Mouse (Mus musculus) stomach, postnatal 0 days (tissue): Measurements from ENCODE around the gene Hexim1.

Experiments used
- CTCF ChIP-seq: IDR thresholded peaks from 2 replicates; pipeline ENCODE4 v1.5.1; 2016; ENCODE audit warnings: antibody characterized with exemption, low read depth, mild to moderate bottlenecking, moderate library complexity
- EP300 ChIP-seq: optimal IDR thresholded peaks from 2 replicates; pipeline ENCODE3; 2016; ENCODE audit warnings: antibody characterized with exemption

DNA sequence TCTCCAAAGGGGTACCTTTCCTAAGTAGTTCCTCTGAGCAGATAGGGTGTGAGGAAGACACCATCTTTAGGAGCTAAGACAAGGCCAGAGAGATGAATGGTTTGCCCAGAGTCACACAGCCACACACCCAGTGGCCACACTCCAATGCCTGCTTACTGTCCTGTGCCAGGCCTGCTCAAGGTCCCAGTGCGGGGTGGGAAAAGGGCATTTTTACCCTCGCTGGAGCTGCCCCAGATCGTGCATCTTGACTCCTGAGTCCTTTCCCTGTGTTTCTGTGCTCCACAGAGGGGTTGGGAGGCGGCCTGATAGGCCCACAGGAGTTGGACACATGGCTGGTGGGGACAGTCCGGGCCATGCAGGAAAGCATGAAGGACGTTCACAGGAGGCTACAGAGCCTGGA, 10.2 kb upstream of the Hexim1 start:
- no peak for TF ChIP-seq EP300
- no peak for TF ChIP-seq CTCF
